Comparison of ENCODE assay signal across 20 mouse cellular contexts in genomic region chr11:85067871-85068270, GRCm38 (mm10).
A peak's percentile ranks its signal among the peaks of the same experiment; 100 is the strongest.
DNase-seq lines count a peak whose midpoint lies in the region; ATAC-seq and TF ChIP-seq lines count a peak whose summit lies in the region.
"Had no signal": no experiment of that assay in that cellular context is flagged by ENCODE, and none has a peak within 500 bp of the region (broad histone marks: within the 10 kb centered on the region; RNA-seq: fewer than 3 reads in every experiment).

No protein-coding gene starts in this region.

- H3K27ac ChIP-seq in MEL (ENCODE audit: control insufficient read depth, low read depth, low read length): no peak overlapping the region; the same call in 1 of the 2 replicates
- H3K27ac ChIP-seq in kidney, embryonic 14.5 days (ENCODE audit: low read depth, low read length): no peak overlapping the region

- peak; percentile 52 for DNase-seq in MEL (ENCODE audit: low read depth, low spot score)
- no peak for DNase-seq in cerebellum, postnatal 36 days
- DNase-seq: adrenal gland, adult 2 months; adrenal gland, adult 8-10 months; adrenal gland, postnatal 10 days; adrenal gland, postnatal 14 days; adrenal gland, postnatal 25 days; adrenal gland, postnatal 36 days; B cell, adult 2 months; cerebellum, adult 11 months; cerebellum, adult 11-12 months; cerebellum, adult 18-20 months; cerebellum, adult 2 months had no signal

- no peak overlapping the region for H3K4me3 ChIP-seq in MEL (ENCODE audit: control insufficient read depth in 1 of 2, insufficient read depth in 1 of 2, low read depth in 2 of 2, low read length in 2 of 2)
- H3K4me3 ChIP-seq in kidney, embryonic 14.5 days (ENCODE audit: low read length): no peak overlapping the region

- TF ChIP-seq CTCF in MEL (IDR thresholded peaks at IDR 0.05 in 2 of 3, conservative IDR thresholded peaks at IDR 0.05 in 1 of 3; ENCODE audit: control insufficient read depth in 1 of 3, insufficient read depth in 1 of 3, low read depth in 2 of 3, low read length in 3 of 3, poor library complexity in 1 of 3, severe bottlenecking in 1 of 3): no peak

- TF ChIP-seq POLR2A in MEL (IDR thresholded peaks at IDR 0.05; ENCODE audit: control insufficient read depth in 1 of 2, insufficient read depth in 1 of 2, low read depth in 1 of 2, low read length in 2 of 2, poor library complexity in 1 of 2): no peak

- peak; percentile 51; the same call in 1 of the 2 replicates for ATAC-seq in erythroblast, adult 5-6 weeks (replicated peaks; ENCODE audit: low FRiP score, poor library complexity, severe bottlenecking)
- ATAC-seq in kidney, embryonic 14.5 days (ENCODE audit: low FRiP score, low TSS enrichment): no peak
- ATAC-seq: activated CD4-positive, CD25-positive, alpha-beta regulatory T cell, adult 4 months; CD4-positive, CD25-positive, alpha-beta regulatory T cell, adult 4 months; Patski had no signal

- H3K9ac ChIP-seq in MEL (ENCODE audit: control insufficient read depth, low read depth, low read length, poor library complexity, severe bottlenecking): no peak overlapping the region
- no peak overlapping the region for H3K9ac ChIP-seq in kidney, embryonic 14.5 days (ENCODE audit: low read depth, low read length)

- 98% methylated on average over 4 of the region's 4 CpGs for WGBS in kidney, embryonic 14.5 days

- H3K27me3 ChIP-seq in MEL (ENCODE audit: control insufficient read depth in 1 of 2, insufficient read depth in 2 of 2, low read length in 2 of 2): no peaks in the 10 kb centered on the region
- H3K27me3 ChIP-seq in kidney, embryonic 14.5 days (ENCODE audit: control insufficient read depth, insufficient read depth, low read length): no peaks in the 10 kb centered on the region
- H3K27me3 ChIP-seq: CH12.LX, Patski had no signal

- H3K36me3 ChIP-seq in MEL (ENCODE audit: control insufficient read depth in 1 of 2, insufficient read depth in 2 of 2, low read length in 2 of 2): peaks cover 0 to 6% of the 10 kb centered on the region in 2 experiments; a peak in 3 of 4 replicates
- H3K36me3 ChIP-seq in kidney, embryonic 14.5 days (ENCODE audit: control insufficient read depth, insufficient read depth, low read length): no peaks in the 10 kb centered on the region

- H3K79me2 ChIP-seq in MEL (ENCODE audit: control insufficient read depth, insufficient read depth, low read length, poor library complexity): no peaks in the 10 kb centered on the region

- H3K9me3 ChIP-seq in MEL (replicated peaks; ENCODE audit: insufficient read depth, low read length): no peaks in the 10 kb centered on the region
- H3K9me3 ChIP-seq in kidney, embryonic 14.5 days (ENCODE audit: control insufficient read depth, low read length): no peaks in the 10 kb centered on the region
- H3K9me3 ChIP-seq: G1E had no signal

- TF ChIP-seq RAD21 in MEL (IDR thresholded peaks at IDR 0.05; ENCODE audit: low read depth, low read length): no peak

- peaks cover 7 to 10% of the 10 kb centered on the region in 2 experiments for H3K4me1 ChIP-seq in MEL (ENCODE audit: control insufficient read depth in 1 of 2, insufficient read depth in 2 of 2, low read length in 2 of 2)
- no peaks in the 10 kb centered on the region for H3K4me1 ChIP-seq in kidney, embryonic 14.5 days (ENCODE audit: control insufficient read depth, insufficient read depth, low read length)

- H3K4me2 ChIP-seq in kidney, embryonic 14.5 days (replicated peaks; ENCODE audit: low read depth, low read length): no peak overlapping the region

- TF ChIP-seq EP300 in MEL (IDR thresholded peaks at IDR 0.05; ENCODE audit: low read depth in 1 of 2, low read length in 2 of 2): no peak

TF ChIP-seq in MEL, 35 proteins besides CTCF, POLR2A, EP300 and RAD21:
- TF ChIP-seq ZKSCAN1 (IDR thresholded peaks at IDR 0.05; ENCODE audit: low read depth, low read length) (no peak), CHD2 (IDR thresholded peaks at IDR 0.05; ENCODE audit: low read length) (no peak)
